In genomic region chr1:114519860-114520259, GRCm38 (mm10) we compare ENCODE assay signal across 16 mouse cellular contexts.
"Had no signal": no experiment of that assay in that cellular context is flagged by ENCODE, and none has a peak within 500 bp of the region (broad histone marks: within the 10 kb centered on the region; RNA-seq: fewer than 3 reads in every experiment).

No protein-coding gene starts in this region.

- H3K4me3 ChIP-seq: neural tube, embryonic 13.5 days; neural tube, embryonic 15.5 days; stomach, embryonic 15.5 days had no signal

- H3K4me2 ChIP-seq: neural tube, embryonic 13.5 days; neural tube, embryonic 15.5 days; stomach, embryonic 15.5 days had no signal

- H3K4me1 ChIP-seq: neural tube, embryonic 13.5 days; neural tube, embryonic 15.5 days; stomach, embryonic 15.5 days had no signal

- H3K9me3 ChIP-seq: neural tube, embryonic 13.5 days; neural tube, embryonic 15.5 days; stomach, embryonic 15.5 days had no signal

- H3K27ac ChIP-seq: neural tube, embryonic 13.5 days; neural tube, embryonic 15.5 days; stomach, embryonic 15.5 days; stomach, postnatal 0 days had no signal

- H3K27me3 ChIP-seq: neural tube, embryonic 13.5 days; neural tube, embryonic 15.5 days; stomach, embryonic 15.5 days had no signal

- H3K9ac ChIP-seq: neural tube, embryonic 13.5 days; neural tube, embryonic 15.5 days; stomach, embryonic 15.5 days had no signal

- H3K36me3 ChIP-seq: neural tube, embryonic 13.5 days; neural tube, embryonic 15.5 days; stomach, embryonic 15.5 days had no signal

- DNase-seq: retina, postnatal 1 day; right cerebral cortex, adult 18-20 months; right cerebral cortex, postnatal 14 days; right cerebral cortex, postnatal 25 days; right cerebral cortex, postnatal 4 days; spleen, adult 18-20 months; thymus, adult 18-20 months; thymus, adult 2 months; thymus, postnatal 14 days; thymus, postnatal 25 days; thymus, postnatal 36 days; thymus, postnatal 4 days had no signal
